Mouse (Mus musculus): ENCODE measurements around the gene Enpp6.
A peak's percentile ranks its signal among the peaks of the same experiment; 100 is the strongest.

Enpp6 gene

DNA sequence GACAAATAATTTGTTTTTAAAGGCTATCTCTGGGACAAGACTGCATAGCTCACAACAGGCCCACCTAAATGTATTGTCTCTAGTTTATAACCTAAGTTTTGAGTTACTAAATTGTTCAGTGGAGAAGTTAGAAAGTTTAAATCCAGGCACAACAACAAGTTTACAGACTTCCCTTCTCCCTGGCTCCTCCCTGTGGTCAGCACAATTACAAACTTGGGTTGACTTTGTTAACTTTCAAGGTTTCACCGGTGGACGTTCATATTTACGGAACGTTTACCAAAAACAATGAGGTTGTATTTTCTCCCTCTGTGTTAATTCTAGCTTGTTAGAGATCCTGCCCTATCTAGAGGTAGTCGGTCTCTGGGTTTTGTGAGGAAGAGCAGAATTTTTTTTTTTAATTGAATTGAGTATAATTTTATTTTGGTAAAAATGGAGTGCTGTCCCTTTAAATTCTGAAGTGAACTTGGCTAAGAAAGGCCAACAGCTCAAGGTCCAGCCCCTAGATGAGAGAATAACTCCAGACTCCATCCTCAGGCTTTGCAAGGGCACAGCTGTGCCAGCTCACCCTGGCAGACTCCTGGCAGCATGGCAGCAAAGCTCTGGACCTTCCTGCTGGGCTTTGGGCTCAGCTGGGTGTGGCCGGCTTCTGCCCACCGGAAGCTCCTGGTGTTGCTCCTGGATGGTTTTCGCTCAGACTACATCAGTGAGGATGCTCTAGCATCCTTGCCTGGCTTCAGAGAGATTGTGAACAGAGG lies at the start of gene Enpp6:
Gene Enpp6, plus strand, starts transcription at position 502 of the 755 bp plus-strand sequence.
- no peaks in the 10 kb centered on the region for H3K36me3 ChIP-seq (ENCODE audit: insufficient read depth, low read length)

DNA sequence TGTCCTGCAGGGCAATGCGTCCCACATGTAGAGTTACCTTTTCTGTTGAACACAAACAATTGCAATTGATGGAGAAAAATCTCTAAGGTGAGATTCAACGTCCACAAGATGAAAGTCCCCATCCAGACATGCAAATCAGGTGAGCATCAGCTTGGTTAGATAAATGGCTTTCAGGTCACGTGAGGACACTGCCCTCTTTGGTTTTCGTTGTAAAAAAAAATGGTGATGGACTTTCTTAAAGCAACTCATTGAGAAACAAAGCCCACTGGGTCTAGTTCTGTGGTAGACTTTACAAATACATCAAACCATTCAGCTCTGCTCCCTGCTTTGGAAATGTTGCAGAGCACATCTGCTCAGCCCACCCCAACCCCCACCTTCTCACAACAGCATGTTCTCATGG lies 48.5 kb upstream of the Enpp6 start:
- H3K4me1 ChIP-seq (replicated peaks; ENCODE audit: low read depth, low read length): no peaks in the 10 kb centered on the region
- H3K9me3 ChIP-seq (ENCODE audit: low read length): peaks cover 38% of the 10 kb centered on the region
- TF ChIP-seq CTCF (conservative IDR thresholded peaks at IDR 0.05; ENCODE audit: low read length) (no peak), NANOG (IDR thresholded peaks at IDR 0.05; ENCODE audit: borderline replicate concordance, low read length) (no peak), POU5F1 (IDR thresholded peaks at IDR 0.05; ENCODE audit: borderline replicate concordance, low read length) (no peak)
- H3K4me3 ChIP-seq (replicated peaks; ENCODE audit: low read length): no peak overlapping the region
- H3K27me3 ChIP-seq (ENCODE audit: insufficient read depth, low read length): no peaks in the 10 kb centered on the region
- H3K36me3 ChIP-seq (ENCODE audit: insufficient read depth, low read length): no peaks in the 10 kb centered on the region

More for the DNA sequence above, at the start of gene Enpp6:
- Histone ChIP-seq H3K4me3 (replicated peaks; ENCODE audit: low read length) (no peak within 1 kb of the TSS), H3K9me3 (ENCODE audit: low read length) (peaks cover 3% of the 10 kb centered on the region; the same call in 1 of the 2 replicates), H3K4me1 (replicated peaks; ENCODE audit: low read depth, low read length) (no peaks in the 10 kb centered on the region), H3K27me3 (ENCODE audit: insufficient read depth, low read length) (0 out of 2 replicates have a peak, but pooled peaks cover 4% of the 10 kb centered on the region)
- TF ChIP-seq CTCF (conservative IDR thresholded peaks at IDR 0.05; ENCODE audit: low read length) (no peak), NANOG (IDR thresholded peaks at IDR 0.05; ENCODE audit: borderline replicate concordance, low read length) (no peak), POU5F1 (IDR thresholded peaks at IDR 0.05; ENCODE audit: borderline replicate concordance, low read length) (no peak)

- Histone ChIP-seq H3K9me3 (ENCODE audit: low read length) (peaks cover 28% of the 10 kb centered on the region), H3K36me3 (ENCODE audit: insufficient read depth, low read length) (no peaks in the 10 kb centered on the region), H3K4me1 (replicated peaks; ENCODE audit: low read depth, low read length) (no peaks in the 10 kb centered on the region), H3K4me3 (replicated peaks; ENCODE audit: low read length) (no peak overlapping the region), H3K27me3 (ENCODE audit: insufficient read depth, low read length) (peaks cover 9% of the 10 kb centered on the region)
- TF ChIP-seq NANOG (IDR thresholded peaks at IDR 0.05; ENCODE audit: borderline replicate concordance, low read length) (no peak), POU5F1 (IDR thresholded peaks at IDR 0.05; ENCODE audit: borderline replicate concordance, low read length) (no peak), CTCF (conservative IDR thresholded peaks at IDR 0.05; ENCODE audit: low read length) (no peak)
These were observed 45.4 kb upstream of the Enpp6 start for GRCm38 (mm10) chr8:46941295-46941694.

DNA sequence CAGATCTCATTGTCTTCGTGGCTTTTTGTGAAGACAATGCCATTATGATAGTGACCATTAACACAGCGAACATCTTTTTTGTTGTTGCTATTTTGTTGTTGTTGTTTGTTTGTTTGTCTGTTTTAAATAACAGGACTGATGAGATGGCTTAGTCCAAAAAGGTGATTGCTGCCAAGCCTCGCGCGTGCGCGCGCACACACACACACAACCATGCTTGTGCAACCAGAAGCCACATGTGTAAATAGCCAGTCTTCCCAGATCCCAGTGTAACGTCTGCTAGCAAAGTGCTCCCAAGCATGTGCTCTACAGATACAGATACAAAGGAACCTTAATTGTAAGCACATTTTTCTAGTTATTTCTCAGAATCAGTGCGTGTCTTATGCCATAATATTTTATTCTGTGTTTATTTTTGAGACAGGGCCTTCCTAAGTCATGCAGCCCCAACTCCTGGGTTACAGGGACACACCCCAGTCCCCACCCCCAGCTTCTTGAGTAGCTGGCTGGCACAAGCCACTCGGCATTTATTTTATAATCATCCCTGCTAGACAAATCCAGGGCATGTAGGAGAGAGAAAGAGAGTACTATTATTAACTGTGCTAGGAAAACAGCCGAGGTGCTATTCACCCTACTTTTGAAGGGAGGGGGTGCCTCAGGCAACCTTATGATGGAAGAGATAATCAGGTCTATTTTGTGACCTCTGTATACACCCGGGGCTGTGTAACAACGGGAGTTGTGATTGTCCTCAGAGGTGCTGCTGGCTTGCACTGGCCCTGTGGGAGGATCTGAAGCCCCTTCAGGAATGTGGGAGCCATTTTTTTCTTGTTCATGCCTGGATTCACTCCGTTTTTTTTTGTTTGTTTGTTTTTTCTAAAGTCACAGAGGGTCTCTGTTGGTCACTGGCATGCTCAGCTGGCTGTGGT lies 44.7 kb upstream of the Enpp6 start:
- Histone ChIP-seq H3K36me3 (ENCODE audit: insufficient read depth, low read length) (no peaks in the 10 kb centered on the region), H3K9me3 (ENCODE audit: low read length) (peaks cover 28% of the 10 kb centered on the region), H3K4me1 (replicated peaks; ENCODE audit: low read depth, low read length) (no peaks in the 10 kb centered on the region), H3K4me3 (replicated peaks; ENCODE audit: low read length) (no peak overlapping the region), H3K27me3 (ENCODE audit: insufficient read depth, low read length) (peaks cover 15% of the 10 kb centered on the region)
- TF ChIP-seq CTCF (conservative IDR thresholded peaks at IDR 0.05; ENCODE audit: low read length): no peak
- no peak for TF ChIP-seq POU5F1 (IDR thresholded peaks at IDR 0.05; ENCODE audit: borderline replicate concordance, low read length)
- no peak for TF ChIP-seq NANOG (IDR thresholded peaks at IDR 0.05; ENCODE audit: borderline replicate concordance, low read length)

DNA sequence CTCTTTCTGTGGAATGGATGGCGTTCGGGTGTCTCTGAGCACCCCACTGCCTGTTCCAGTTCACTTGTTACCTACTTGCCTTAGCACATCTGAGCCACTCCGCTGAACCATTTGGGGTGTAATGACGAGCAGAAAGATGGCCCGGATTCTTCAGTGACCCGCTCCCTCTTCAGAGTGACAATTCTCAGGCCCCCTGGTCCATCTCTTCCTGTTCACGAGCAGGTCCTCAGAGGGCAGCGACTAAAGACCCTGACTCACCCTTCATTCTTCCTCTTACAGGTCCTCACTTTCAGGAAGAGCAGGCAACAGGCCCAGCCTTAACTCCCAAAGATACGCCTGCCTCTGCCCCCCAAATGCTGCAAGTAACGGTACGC lies 44.0 kb upstream of the Enpp6 start:
- Histone ChIP-seq H3K4me1 (replicated peaks; ENCODE audit: low read depth, low read length) (no peaks in the 10 kb centered on the region), H3K27me3 (ENCODE audit: insufficient read depth, low read length) (peaks cover 18% of the 10 kb centered on the region), H3K9me3 (ENCODE audit: low read length) (peaks cover 28% of the 10 kb centered on the region), H3K4me3 (replicated peaks; ENCODE audit: low read length) (no peak overlapping the region), H3K36me3 (ENCODE audit: insufficient read depth, low read length) (no peaks in the 10 kb centered on the region)
- TF ChIP-seq CTCF (conservative IDR thresholded peaks at IDR 0.05; ENCODE audit: low read length) (no peak), POU5F1 (IDR thresholded peaks at IDR 0.05; ENCODE audit: borderline replicate concordance, low read length) (no peak), NANOG (IDR thresholded peaks at IDR 0.05; ENCODE audit: borderline replicate concordance, low read length) (no peak)

- peaks cover 22% of the 10 kb centered on the region for H3K27me3 ChIP-seq (ENCODE audit: insufficient read depth, low read length)
- H3K9me3 ChIP-seq (ENCODE audit: low read length): peaks cover 28% of the 10 kb centered on the region
- no peaks in the 10 kb centered on the region for H3K4me1 ChIP-seq (replicated peaks; ENCODE audit: low read depth, low read length)
- TF ChIP-seq POU5F1 (IDR thresholded peaks at IDR 0.05; ENCODE audit: borderline replicate concordance, low read length) (no peak), CTCF (conservative IDR thresholded peaks at IDR 0.05; ENCODE audit: low read length) (no peak), NANOG (IDR thresholded peaks at IDR 0.05; ENCODE audit: borderline replicate concordance, low read length) (no peak)
- H3K36me3 ChIP-seq (ENCODE audit: insufficient read depth, low read length): no peaks in the 10 kb centered on the region
- no peak overlapping the region for H3K4me3 ChIP-seq (replicated peaks; ENCODE audit: low read length)
These were observed 43.4 kb upstream of the Enpp6 start for GRCm38 (mm10) chr8:46943337-46943736.

DNA sequence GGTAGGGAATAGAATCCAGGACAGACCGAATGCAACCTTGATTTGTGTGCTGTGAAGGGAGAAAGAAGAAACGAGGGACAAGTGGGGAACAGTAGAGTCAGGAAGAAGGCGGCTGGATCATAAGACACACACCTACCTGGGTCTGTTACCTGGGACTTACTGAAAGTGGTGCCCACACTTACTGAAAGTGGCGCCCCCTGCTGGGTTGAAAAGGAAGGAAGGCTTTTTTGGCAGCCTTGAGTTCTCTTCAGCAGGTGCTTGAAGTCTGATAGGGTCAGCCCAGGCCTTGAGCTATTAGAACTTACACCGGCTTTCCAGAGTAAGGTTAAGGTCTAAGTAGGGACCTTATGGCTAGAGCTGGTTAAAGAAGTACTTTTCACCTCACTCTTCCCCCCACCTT lies 40.5 kb upstream of the Enpp6 start:
- TF ChIP-seq NANOG (IDR thresholded peaks at IDR 0.05; ENCODE audit: borderline replicate concordance, low read length): no peak
- no peak for TF ChIP-seq POU5F1 (IDR thresholded peaks at IDR 0.05; ENCODE audit: borderline replicate concordance, low read length)
- peak; percentile 35; the same call in 1 of the 2 replicates for TF ChIP-seq CTCF (conservative IDR thresholded peaks at IDR 0.05; ENCODE audit: low read length)
- Histone ChIP-seq H3K27me3 (ENCODE audit: insufficient read depth, low read length) (peaks cover 22% of the 10 kb centered on the region), H3K4me3 (replicated peaks; ENCODE audit: low read length) (no peak overlapping the region), H3K36me3 (ENCODE audit: insufficient read depth, low read length) (no peaks in the 10 kb centered on the region), H3K9me3 (ENCODE audit: low read length) (peaks cover 4% of the 10 kb centered on the region), H3K4me1 (replicated peaks; ENCODE audit: low read depth, low read length) (no peaks in the 10 kb centered on the region)

DNA sequence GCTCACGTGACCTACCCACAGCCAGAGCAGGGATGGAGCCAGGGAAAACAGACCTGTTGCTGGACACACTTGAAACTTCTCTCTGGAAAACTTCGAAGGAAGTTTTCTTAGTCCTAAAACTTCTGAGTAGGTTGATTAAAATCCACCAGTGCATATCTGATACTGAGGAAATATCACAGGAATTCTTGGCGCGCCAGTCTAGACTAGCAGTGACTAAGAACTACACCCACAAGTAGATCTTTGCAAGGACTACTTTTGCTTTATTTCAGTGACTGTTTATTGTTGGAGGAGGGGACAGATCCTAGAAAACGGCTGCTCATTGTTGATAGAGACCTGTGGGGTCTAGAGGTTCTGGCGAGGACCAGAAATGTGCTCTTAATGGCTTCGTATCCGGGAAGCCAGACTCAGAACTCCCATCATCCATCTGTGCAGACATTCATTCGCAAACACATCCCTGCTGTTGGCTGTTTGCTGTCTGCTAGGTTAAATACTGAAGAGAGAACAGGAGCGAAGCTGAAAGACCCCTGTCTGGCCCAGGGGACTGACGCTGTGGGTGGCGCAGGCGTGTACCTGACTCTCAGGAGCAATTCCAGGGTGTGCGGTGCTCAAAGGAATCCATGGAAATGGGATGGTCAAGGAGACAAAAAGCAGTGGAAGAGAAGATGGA lies 38.5 kb upstream of the Enpp6 start:
- TF ChIP-seq POU5F1 (IDR thresholded peaks at IDR 0.05; ENCODE audit: borderline replicate concordance, low read length) (no peak), NANOG (IDR thresholded peaks at IDR 0.05; ENCODE audit: borderline replicate concordance, low read length) (no peak), CTCF (conservative IDR thresholded peaks at IDR 0.05; ENCODE audit: low read length) (no peak)
- Histone ChIP-seq H3K4me3 (replicated peaks; ENCODE audit: low read length) (no peak overlapping the region), H3K4me1 (replicated peaks; ENCODE audit: low read depth, low read length) (no peaks in the 10 kb centered on the region), H3K36me3 (ENCODE audit: insufficient read depth, low read length) (no peaks in the 10 kb centered on the region), H3K9me3 (ENCODE audit: low read length) (no peaks in the 10 kb centered on the region), H3K27me3 (ENCODE audit: insufficient read depth, low read length) (peaks cover 22% of the 10 kb centered on the region)
